Mouse (Mus musculus): ENCODE measurements at regions not wholly inside any gene's neighbourhood (a gene's known extent, or its start where the extent isn't known, plus 50 kb on each side); places are given as distances from the start of the nearest gene placed in this dataset.
"Not testable (repeated sequence)": the region's sequence is repeated elsewhere in the genome, so short reads cannot be mapped to it uniquely, and the experiment has no call there.

DNA sequence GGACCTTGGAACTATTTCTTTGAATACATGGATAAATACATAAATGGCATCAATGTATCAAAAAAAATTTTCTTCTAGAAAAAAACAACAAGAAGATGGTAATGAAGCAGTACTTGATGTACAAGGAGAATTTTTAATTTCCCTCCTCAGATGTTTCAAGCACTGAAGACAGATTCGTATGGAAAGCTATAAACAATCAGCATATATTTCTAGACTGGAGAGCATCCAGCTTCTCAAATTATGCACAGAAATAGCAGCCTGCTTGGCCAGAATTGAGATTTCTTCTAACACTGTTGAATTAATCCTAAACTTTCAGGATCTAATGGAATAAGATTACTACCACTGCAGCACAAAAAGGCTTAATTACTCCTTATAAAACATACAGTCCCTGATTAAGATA lies 241.0 kb downstream of the Phf3 start:
- Histone ChIP-seq H3K4me1 (replicated peaks; ENCODE audit: control insufficient read depth, insufficient read depth, low read length) (no peaks in the 10 kb centered on the region), H3K4me3 (ENCODE audit: low read depth, low read length) (no peak overlapping the region), H3K36me3 (ENCODE audit: control insufficient read depth, insufficient read depth) (no peaks in the 10 kb centered on the region), H3K4me2 (replicated peaks; ENCODE audit: low read depth) (no peak overlapping the region), H3K27ac (ENCODE audit: low read depth, low read length) (no peak overlapping the region), H3K27me3 (replicated peaks; ENCODE audit: control insufficient read depth, insufficient read depth, low read length) (no peaks in the 10 kb centered on the region), H3K9me3 (ENCODE audit: control insufficient read depth) (no peaks in the 10 kb centered on the region), H3K9ac (ENCODE audit: low read depth, low read length) (no peak overlapping the region)
- no peak for TF ChIP-seq CTCF (IDR thresholded peaks at IDR 0.05; ENCODE audit: low read depth)
- 57% methylated on average over 1 of the region's 1 CpGs for WGBS
- no peak for ATAC-seq

- H3K4me3 ChIP-seq (ENCODE audit: low read depth, low read length); H3K27ac ChIP-seq (ENCODE audit: low read depth, low read length); H3K4me2 ChIP-seq (replicated peaks; ENCODE audit: low read depth); H3K4me1 ChIP-seq (replicated peaks; ENCODE audit: control insufficient read depth, insufficient read depth, low read length); H3K9ac ChIP-seq (ENCODE audit: low read depth, low read length); H3K36me3 ChIP-seq (ENCODE audit: control insufficient read depth, insufficient read depth); H3K27me3 ChIP-seq (replicated peaks; ENCODE audit: control insufficient read depth, insufficient read depth, low read length); H3K9me3 ChIP-seq (ENCODE audit: control insufficient read depth); ATAC-seq: not testable (repeated sequence)
- WGBS: 31% methylated on average over 5 of the region's 5 CpGs
Measured at GRCm38 (mm10) chr1:30627796-30628195, 245.9 kb downstream of the Phf3 start.

DNA sequence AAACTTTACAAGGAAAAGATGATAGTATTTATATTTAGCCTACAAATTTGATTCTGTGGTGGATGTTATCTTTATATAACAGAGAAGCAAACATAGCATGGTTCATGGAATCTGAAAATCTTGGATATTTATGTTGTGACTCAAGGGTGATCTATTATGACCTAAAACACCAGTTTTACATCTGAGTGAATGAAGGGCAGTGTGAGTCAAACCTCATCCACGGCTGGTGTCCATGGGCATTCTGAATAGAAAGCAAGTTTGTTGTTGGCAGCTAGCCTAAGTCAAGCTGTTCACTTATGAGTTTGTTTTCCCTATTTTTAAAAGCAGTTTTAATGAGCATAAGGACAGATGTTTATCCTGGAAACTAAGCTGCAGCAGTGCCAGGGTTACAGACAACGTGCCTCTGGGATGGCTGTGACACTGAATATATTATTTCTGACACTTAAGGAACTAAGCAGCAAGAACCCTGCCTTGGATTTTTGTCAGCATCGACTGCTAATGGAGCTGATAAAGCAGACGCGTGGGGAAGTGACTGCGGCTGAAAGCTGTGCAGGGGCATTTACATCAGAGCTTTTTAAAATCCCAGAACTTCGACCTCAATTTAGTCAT lies 278.5 kb downstream of the Phf3 start:
- H3K27ac ChIP-seq (ENCODE audit: low read depth, low read length): no peak overlapping the region
- no peaks in the 10 kb centered on the region for H3K27me3 ChIP-seq (replicated peaks; ENCODE audit: control insufficient read depth, insufficient read depth, low read length)
- WGBS: 53% methylated on average over 7 of the region's 7 CpGs
- no peaks in the 10 kb centered on the region for H3K9me3 ChIP-seq (ENCODE audit: control insufficient read depth)
- H3K4me2 ChIP-seq (replicated peaks; ENCODE audit: low read depth): no peak overlapping the region; the same call in 1 of the 2 replicates
- H3K9ac ChIP-seq (ENCODE audit: low read depth, low read length): no peak overlapping the region
- H3K4me1 ChIP-seq (replicated peaks; ENCODE audit: control insufficient read depth, insufficient read depth, low read length): no peaks in the 10 kb centered on the region
- no peak overlapping the region for H3K4me3 ChIP-seq (ENCODE audit: low read depth, low read length)
- H3K36me3 ChIP-seq (ENCODE audit: control insufficient read depth, insufficient read depth): no peaks in the 10 kb centered on the region
- no peak for ATAC-seq
- TF ChIP-seq CTCF (IDR thresholded peaks at IDR 0.05; ENCODE audit: low read depth): no peak

DNA sequence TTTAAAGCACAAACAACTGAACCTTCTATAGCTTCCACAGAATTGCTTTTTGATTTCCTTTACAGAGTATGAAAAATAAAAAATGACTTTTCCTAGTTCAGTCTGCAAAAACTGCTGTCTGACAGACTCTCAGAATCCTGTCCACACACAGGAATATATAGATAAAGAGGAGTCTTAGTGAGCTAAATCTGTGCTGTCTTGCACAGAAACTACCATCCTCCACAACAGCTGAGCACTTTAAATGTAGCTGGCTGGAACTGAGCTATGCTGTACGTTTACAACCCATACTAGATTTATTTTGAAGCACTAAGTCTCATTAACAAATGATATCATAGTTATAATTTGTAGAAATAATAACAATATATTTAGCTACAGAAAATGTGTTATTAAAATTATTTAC lies 279.7 kb downstream of the Phf3 start:
- TF ChIP-seq CTCF (IDR thresholded peaks at IDR 0.05; ENCODE audit: low read depth): no peak
- 31% methylated on average over 1 of the region's 1 CpGs for WGBS
- no peaks in the 10 kb centered on the region for H3K4me1 ChIP-seq (replicated peaks; ENCODE audit: control insufficient read depth, insufficient read depth, low read length)
- no peaks in the 10 kb centered on the region for H3K36me3 ChIP-seq (ENCODE audit: control insufficient read depth, insufficient read depth)
- no peak overlapping the region for H3K4me2 ChIP-seq (replicated peaks; ENCODE audit: low read depth)
- no peak overlapping the region for H3K9ac ChIP-seq (ENCODE audit: low read depth, low read length)
- H3K9me3 ChIP-seq (ENCODE audit: control insufficient read depth): no peaks in the 10 kb centered on the region
- H3K27me3 ChIP-seq (replicated peaks; ENCODE audit: control insufficient read depth, insufficient read depth, low read length): no peaks in the 10 kb centered on the region
- ATAC-seq: no peak
- H3K27ac ChIP-seq (ENCODE audit: low read depth, low read length): no peak overlapping the region
- H3K4me3 ChIP-seq (ENCODE audit: low read depth, low read length): no peak overlapping the region

DNA sequence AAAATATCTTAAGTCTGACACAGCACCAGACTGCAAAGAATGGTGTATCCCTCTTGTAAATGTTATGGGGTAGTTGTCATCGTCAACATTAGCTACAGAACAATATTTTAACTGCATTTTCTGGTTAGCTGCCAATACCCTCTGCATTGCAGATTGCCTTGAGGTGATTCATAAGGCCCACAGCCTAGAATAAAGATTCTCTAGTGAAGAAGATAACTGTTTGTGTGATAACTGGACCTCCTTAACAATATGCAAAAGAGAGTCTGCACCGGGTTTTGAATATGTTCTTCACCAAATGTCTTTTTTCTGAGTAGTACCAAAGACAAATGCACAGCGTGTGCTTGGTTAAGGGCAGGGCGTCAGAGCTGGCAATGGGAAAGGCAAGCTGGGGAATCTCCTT lies 283.0 kb downstream of the Phf3 start:
- Histone ChIP-seq H3K9ac (ENCODE audit: low read depth, low read length) (no peak overlapping the region), H3K4me3 (ENCODE audit: low read depth, low read length) (no peak overlapping the region), H3K27ac (ENCODE audit: low read depth, low read length) (no peak overlapping the region), H3K4me1 (replicated peaks; ENCODE audit: control insufficient read depth, insufficient read depth, low read length) (no peaks in the 10 kb centered on the region), H3K36me3 (ENCODE audit: control insufficient read depth, insufficient read depth) (no peaks in the 10 kb centered on the region), H3K4me2 (replicated peaks; ENCODE audit: low read depth) (no peak overlapping the region), H3K9me3 (ENCODE audit: control insufficient read depth) (no peaks in the 10 kb centered on the region), H3K27me3 (replicated peaks; ENCODE audit: control insufficient read depth, insufficient read depth, low read length) (no peaks in the 10 kb centered on the region)
- TF ChIP-seq CTCF (IDR thresholded peaks at IDR 0.05; ENCODE audit: low read depth): no peak
- 65% methylated on average over 4 of the region's 4 CpGs for WGBS
- ATAC-seq: no peak

- ATAC-seq: no peak
- no peak overlapping the region for H3K4me3 ChIP-seq (ENCODE audit: low read depth, low read length)
- 53% methylated on average over 3 of the region's 3 CpGs for WGBS
Measured at GRCm38 (mm10) chr1:30588885-30589284, 284.8 kb downstream of the Phf3 start.

DNA sequence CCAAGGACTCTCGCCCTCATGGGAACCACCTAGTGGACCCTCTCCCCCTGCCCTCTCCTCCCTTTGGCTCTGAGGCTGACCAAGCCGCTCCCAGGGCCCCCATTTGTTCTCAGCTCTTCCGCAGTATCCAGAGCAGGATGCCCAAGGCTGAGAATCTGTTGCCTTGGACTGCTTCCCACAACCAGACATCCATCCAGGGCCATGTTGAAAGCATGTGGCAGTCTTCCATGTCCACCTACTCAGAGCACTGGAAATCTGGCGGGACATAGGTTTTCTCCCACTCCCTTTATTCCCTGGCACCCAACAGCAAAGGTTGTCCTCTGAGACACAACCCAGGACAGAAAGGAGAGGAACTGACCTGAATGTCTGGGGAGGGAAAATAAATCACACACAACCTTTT lies 285.4 kb downstream of the Phf3 start:
- Histone ChIP-seq H3K4me2 (replicated peaks; ENCODE audit: low read depth) (no peak overlapping the region), H3K36me3 (ENCODE audit: control insufficient read depth, insufficient read depth) (no peaks in the 10 kb centered on the region), H3K27me3 (replicated peaks; ENCODE audit: control insufficient read depth, insufficient read depth, low read length) (no peaks in the 10 kb centered on the region), H3K4me3 (ENCODE audit: low read depth, low read length) (no peak overlapping the region), H3K9me3 (ENCODE audit: control insufficient read depth) (no peaks in the 10 kb centered on the region), H3K27ac (ENCODE audit: low read depth, low read length) (no peak overlapping the region), H3K4me1 (replicated peaks; ENCODE audit: control insufficient read depth, insufficient read depth, low read length) (no peaks in the 10 kb centered on the region), H3K9ac (ENCODE audit: low read depth, low read length) (no peak overlapping the region)
- TF ChIP-seq CTCF (IDR thresholded peaks at IDR 0.05; ENCODE audit: low read depth): no peak
- no peak for ATAC-seq
- 91% methylated on average over 4 of the region's 4 CpGs for WGBS

More at GRCm38 (mm10) chr1:30588885-30589284, 284.8 kb downstream of the Phf3 start:
- no peaks in the 10 kb centered on the region for H3K4me1 ChIP-seq (replicated peaks; ENCODE audit: control insufficient read depth, insufficient read depth, low read length)
- H3K9ac ChIP-seq (ENCODE audit: low read depth, low read length): no peak overlapping the region
- no peak overlapping the region for H3K27ac ChIP-seq (ENCODE audit: low read depth, low read length)
- H3K4me2 ChIP-seq (replicated peaks; ENCODE audit: low read depth): no peak overlapping the region
- no peaks in the 10 kb centered on the region for H3K9me3 ChIP-seq (ENCODE audit: control insufficient read depth)
- H3K36me3 ChIP-seq (ENCODE audit: control insufficient read depth, insufficient read depth): no peaks in the 10 kb centered on the region
- TF ChIP-seq CTCF (IDR thresholded peaks at IDR 0.05; ENCODE audit: low read depth): no peak
- H3K27me3 ChIP-seq (replicated peaks; ENCODE audit: control insufficient read depth, insufficient read depth, low read length): no peaks in the 10 kb centered on the region
